13 mouse cellular contexts compared by ENCODE assay signal in the genomic region with DNA sequence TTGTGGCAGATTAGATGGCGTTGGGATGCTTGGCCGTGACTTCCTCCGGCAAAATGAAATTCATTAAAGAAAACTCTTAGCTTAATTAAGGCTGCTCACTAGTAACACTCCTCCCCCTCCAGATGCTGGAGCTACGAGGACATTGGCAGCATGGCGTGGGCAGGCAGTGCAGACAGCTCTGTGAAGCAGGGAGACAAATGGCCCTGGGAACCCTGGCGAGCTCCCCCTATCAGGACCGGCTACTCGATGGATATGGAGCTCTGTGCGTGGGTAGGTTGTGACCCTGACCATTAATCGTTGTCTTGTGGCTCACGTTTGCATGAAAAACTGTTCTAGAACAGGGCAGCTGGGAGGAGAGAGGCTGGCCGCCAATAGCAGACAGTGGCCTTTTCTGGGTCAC.
DNase-seq lines count a peak whose midpoint lies in the region; ATAC-seq and TF ChIP-seq lines count a peak whose summit lies in the region.
"Had no signal": no experiment of that assay in that cellular context is flagged by ENCODE, and none has a peak within 500 bp of the region (broad histone marks: within the 10 kb centered on the region; RNA-seq: fewer than 3 reads in every experiment).

No protein-coding gene starts in this region.

- no peaks in the 10 kb centered on the region for H3K27me3 ChIP-seq in embryonic facial prominence, embryonic 15.5 days
- peaks cover 8% of the 10 kb centered on the region for H3K27me3 ChIP-seq in embryonic facial prominence, embryonic 10.5 days (replicated peaks; ENCODE audit: low read depth, poor library complexity, severe bottlenecking)
- H3K27me3 ChIP-seq in testis, adult 2 months (ENCODE audit: control insufficient read depth, insufficient read depth, low read length) = no peaks in the 10 kb centered on the region
- H3K27me3 ChIP-seq: limb, embryonic 13.5 days had no signal

- no peaks in the 10 kb centered on the region for H3K9me3 ChIP-seq in embryonic facial prominence, embryonic 15.5 days (replicated peaks)
- H3K9me3 ChIP-seq in embryonic facial prominence, embryonic 10.5 days = no peaks in the 10 kb centered on the region
- H3K9me3 ChIP-seq: limb, embryonic 13.5 days had no signal

- no peak for ATAC-seq in embryonic facial prominence, embryonic 15.5 days (ENCODE audit: insufficient number of reproducible peaks, low FRiP score, low TSS enrichment, low read depth)

- no peak for DNase-seq in embryonic facial prominence, embryonic 10.5 days (ENCODE audit: low spot score)
- DNase-seq in layer of hippocampus, adult 11-12 months (ENCODE audit: low spot score) = peak; percentile 14
- DNase-seq in layer of hippocampus, adult 8-10 months (ENCODE audit: low spot score in 2 of 2) = no peak
- DNase-seq in testis, postnatal 14 days (ENCODE audit: low spot score) = no peak
- no peak for DNase-seq in cerebellum, adult 18-20 months
- no peak for DNase-seq in cerebellum, postnatal 10 days
- DNase-seq: cerebellum, adult 9-11 months; kidney, adult 18-20 months; lung, adult 18-20 months; spleen, adult 18-20 months had no signal

- H3K9ac ChIP-seq in embryonic facial prominence, embryonic 15.5 days = no peak overlapping the region
- H3K9ac ChIP-seq: limb, embryonic 13.5 days had no signal

- TF ChIP-seq CTCF in testis, adult 2 months (IDR thresholded peaks at IDR 0.05; ENCODE audit: control insufficient read depth, insufficient read depth, insufficient replicate concordance, low read depth, low read length) = no peak

- no peak overlapping the region for H3K4me3 ChIP-seq in embryonic facial prominence, embryonic 15.5 days (replicated peaks)
- H3K4me3 ChIP-seq in embryonic facial prominence, embryonic 10.5 days = no peak overlapping the region
- H3K4me3 ChIP-seq in testis, adult 2 months (ENCODE audit: control insufficient read depth, low read depth, low read length) = no peak overlapping the region; the same call in 1 of the 2 replicates
- H3K4me3 ChIP-seq: limb, embryonic 13.5 days had no signal

- 66% methylated on average over 12 of the region's 12 CpGs for whole genome bisulfite sequencing in embryonic facial prominence, embryonic 15.5 days
- WGBS in embryonic facial prominence, embryonic 10.5 days = 78% methylated on average over 12 of the region's 12 CpGs

- no peak for TF ChIP-seq POLR2A in testis, adult 2 months (IDR thresholded peaks at IDR 0.05; ENCODE audit: control insufficient read depth, low read depth, low read length)

- no peak overlapping the region for H3K4me2 ChIP-seq in embryonic facial prominence, embryonic 15.5 days (replicated peaks)
- H3K4me2 ChIP-seq: limb, embryonic 13.5 days had no signal

- H3K36me3 ChIP-seq in embryonic facial prominence, embryonic 15.5 days = no peaks in the 10 kb centered on the region
- H3K36me3 ChIP-seq in embryonic facial prominence, embryonic 10.5 days (replicated peaks) = no peaks in the 10 kb centered on the region
- H3K36me3 ChIP-seq in testis, adult 2 months (ENCODE audit: control insufficient read depth, insufficient read depth, low read length) = no peaks in the 10 kb centered on the region
- H3K36me3 ChIP-seq: limb, embryonic 13.5 days had no signal

- H3K27ac ChIP-seq in embryonic facial prominence, embryonic 15.5 days (replicated peaks) = 0 out of 2 replicates have a peak overlapping the region, but pooled peaks have one; percentile 11
- H3K27ac ChIP-seq in embryonic facial prominence, embryonic 10.5 days (replicated peaks) = no peak overlapping the region
- peak overlapping the region; percentile 6; the same call in 1 of the 2 replicates for H3K27ac ChIP-seq in testis, adult 2 months (ENCODE audit: control insufficient read depth, insufficient read depth, low read depth, low read length)
- H3K27ac ChIP-seq: limb, embryonic 13.5 days had no signal

- H3K4me1 ChIP-seq in embryonic facial prominence, embryonic 15.5 days = no peaks in the 10 kb centered on the region; the same call in 1 of the 2 replicates
- peaks cover 4% of the 10 kb centered on the region; the same call in 1 of the 2 replicates for H3K4me1 ChIP-seq in embryonic facial prominence, embryonic 10.5 days
- peaks cover 4% of the 10 kb centered on the region for H3K4me1 ChIP-seq in testis, adult 2 months (ENCODE audit: control insufficient read depth, insufficient read depth, low read length)
